Mouse (Mus musculus) lung, postnatal 0 days (tissue): ENCODE results near the gene Nyap2.

Experiments used
- CTCF ChIP-seq: IDR thresholded peaks from 2 replicates; pipeline ENCODE4 v1.5.1; 2016; ENCODE audit warnings: antibody characterized with exemption, mild to moderate bottlenecking
- EP300 ChIP-seq: IDR thresholded peaks from 2 replicates; pipeline ENCODE4 v1.6.1; 2016; ENCODE audit warnings: antibody characterized with exemption, mild to moderate bottlenecking, control low read depth

GRCm38 (mm10) chr1:81173303-81173702 lies 96.6 kb downstream of the Nyap2 start:
- no peak for TF ChIP-seq CTCF
- no peak for TF ChIP-seq EP300
